Mouse (Mus musculus) forebrain, embryonic 16.5 days (tissue): Measurements from ENCODE around the gene Fam198a. TPM values are rescaled to one million over a fixed set of nuclear protein-coding genes. Genes with fewer than 3 reads are reported as not detected.

ENCODE experiments used
- ATAC-seq: fragments of 200-750 bp; cut with Nextera tagmentation; 2 replicates; pipeline ENCODE4 v1.8.0; 2017; ENCODE audit warnings: mild to moderate bottlenecking, moderate library complexity
- H3K27ac ChIP-seq: fragments of 300-500 bp; sonication (generic); 2 replicates; pipeline ENCODE4 v1.5.1; 2014; ENCODE audit warnings: low read length, control low read depth
- H3K27me3 ChIP-seq: fragments of 300-500 bp; sonication (generic); replicated peaks from 2 replicates; pipeline ENCODE4 v1.6.1; 2014; ENCODE audit warnings: low read length; ENCODE audit not compliant: control insufficient read depth, insufficient read depth
- H3K36me3 ChIP-seq: fragments of 300-500 bp; sonication (generic); 2 replicates; pipeline ENCODE4 v1.6.1; 2014; ENCODE audit not compliant: control insufficient read depth, insufficient read depth
- H3K4me1 ChIP-seq: fragments of 300-500 bp; sonication (generic); replicated peaks from 2 replicates; pipeline ENCODE4 v1.6.1; 2014; ENCODE audit warnings: low read length; ENCODE audit not compliant: control insufficient read depth, insufficient read depth
- H3K4me2 ChIP-seq: fragments of 300-500 bp; sonication (generic); 2 replicates; pipeline ENCODE4 v1.6.1; 2014; ENCODE audit warnings: mild to moderate bottlenecking, low read length, control low read depth
- H3K4me3 ChIP-seq: fragments of 300-500 bp; sonication (generic); replicated peaks from 2 replicates; pipeline ENCODE4 v1.5.1; 2014; ENCODE audit warnings: mild to moderate bottlenecking, low read length, control low read depth
- H3K9ac ChIP-seq: fragments of 300-500 bp; sonication (generic); replicated peaks from 2 replicates; pipeline ENCODE4 v1.6.1; 2014; ENCODE audit warnings: low read depth, low read length, control low read depth
- H3K9me3 ChIP-seq: fragments of 300-500 bp; sonication (generic); 2 replicates; pipeline ENCODE4 v1.6.1; 2016; ENCODE audit warnings: low read length; ENCODE audit not compliant: control insufficient read depth
- WGBS: fragments of 180-500 bp; shearing (Covaris S2); extraction: QIAGEN DNeasy Blood & Tissue Kit; methylation state at CpG from one replicate; pipeline ENCODE4 v1.1.7; 2014; 5-methylcytosine and 5-hydroxymethylcytosine counted together
- polyA plus RNA-seq: library from polyadenylated mRNA; unstranded; fragments of >200 nt; fragmentation: Nextera tagmentation; extraction: Ambion mirVana; gene quantifications from 2 replicates; pipeline ENCODE4 v1.2.1, GENCODE M21; 2015

Fam198a gene
- polyA plus RNA-seq, 1 experiment from 2014 or later: 1.8 TPM

DNA sequence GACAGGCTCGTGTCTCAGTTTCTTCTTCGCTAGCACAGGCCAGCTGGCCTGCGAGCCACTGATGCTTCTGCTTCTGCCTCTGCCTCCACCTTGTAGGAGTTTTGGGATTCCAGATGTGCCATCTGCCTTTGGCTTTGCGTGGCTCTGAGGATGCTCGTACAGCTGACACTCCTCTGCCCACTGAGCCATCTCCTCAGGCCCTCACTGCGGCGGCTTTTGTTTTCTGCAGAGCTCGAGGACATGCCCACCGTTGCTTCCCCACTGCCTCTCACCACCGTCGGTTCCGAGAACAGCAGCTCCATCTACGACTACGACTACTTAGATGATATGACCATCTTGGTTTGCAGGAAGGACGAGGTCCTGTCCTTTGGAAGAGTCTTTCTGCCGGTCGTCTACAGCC is 42.5 kb upstream of the Fam198a start:
- H3K4me1 ChIP-seq: no peaks in the 10 kb centered on the region
- no peaks in the 10 kb centered on the region for H3K36me3 ChIP-seq
- H3K4me3 ChIP-seq: no peak overlapping the region
- ATAC-seq: no peak
- H3K27me3 ChIP-seq: no peaks in the 10 kb centered on the region
- H3K9ac ChIP-seq: no peak overlapping the region
- WGBS: 92% methylated on average over 17 of the region's 17 CpGs
- no peaks in the 10 kb centered on the region for H3K9me3 ChIP-seq
- no peak overlapping the region for H3K27ac ChIP-seq
- no peak overlapping the region for H3K4me2 ChIP-seq

- ATAC-seq: no peak
- Histone ChIP-seq H3K9ac (no peak overlapping the region), H3K4me3 (no peak overlapping the region), H3K4me1 (no peaks in the 10 kb centered on the region), H3K36me3 (no peaks in the 10 kb centered on the region), H3K4me2 (no peak overlapping the region), H3K9me3 (no peaks in the 10 kb centered on the region), H3K27me3 (no peaks in the 10 kb centered on the region), H3K27ac (no peak overlapping the region)
- 87% methylated on average over 6 of the region's 6 CpGs for WGBS
These were observed 41.2 kb upstream of the Fam198a start for GRCm38 (mm10) chr9:121909635-121910034.

DNA sequence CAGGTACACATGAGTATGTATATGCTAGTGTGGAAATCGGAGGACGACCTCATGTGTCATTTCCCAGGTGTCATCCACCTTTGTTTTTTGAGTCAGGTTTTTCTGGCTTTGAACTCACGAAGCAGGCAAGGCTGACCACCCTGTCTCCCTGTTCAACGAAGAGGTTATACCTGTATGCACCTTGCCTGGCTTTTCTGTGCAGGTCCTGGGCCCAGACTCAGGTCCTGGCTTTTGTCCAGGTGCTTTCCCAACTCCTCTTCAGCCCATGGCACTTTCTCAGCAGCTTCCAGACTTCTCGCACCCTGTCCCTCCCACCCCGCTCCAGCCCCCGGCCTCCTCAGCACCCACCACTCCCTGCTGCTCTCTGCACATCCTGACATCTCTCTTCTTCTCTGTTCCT is 39.6 kb upstream of the Fam198a start:
- Histone ChIP-seq H3K9me3 (no peaks in the 10 kb centered on the region), H3K4me1 (no peaks in the 10 kb centered on the region), H3K9ac (no peak overlapping the region), H3K27ac (no peak overlapping the region), H3K27me3 (no peaks in the 10 kb centered on the region), H3K4me3 (no peak overlapping the region), H3K4me2 (no peak overlapping the region), H3K36me3 (no peaks in the 10 kb centered on the region)
- no peak for ATAC-seq
- 91% methylated on average over 7 of the region's 7 CpGs for WGBS

GRCm38 (mm10) chr9:121912786-121913185 is 38.0 kb upstream of the Fam198a start:
- Histone ChIP-seq H3K9ac (no peak overlapping the region), H3K4me3 (no peak overlapping the region), H3K9me3 (no peaks in the 10 kb centered on the region), H3K36me3 (no peaks in the 10 kb centered on the region), H3K4me2 (no peak overlapping the region), H3K27ac (no peak overlapping the region), H3K4me1 (no peaks in the 10 kb centered on the region), H3K27me3 (no peaks in the 10 kb centered on the region)
- WGBS: 83% methylated on average over 4 of the region's 4 CpGs
- ATAC-seq: no peak

DNA sequence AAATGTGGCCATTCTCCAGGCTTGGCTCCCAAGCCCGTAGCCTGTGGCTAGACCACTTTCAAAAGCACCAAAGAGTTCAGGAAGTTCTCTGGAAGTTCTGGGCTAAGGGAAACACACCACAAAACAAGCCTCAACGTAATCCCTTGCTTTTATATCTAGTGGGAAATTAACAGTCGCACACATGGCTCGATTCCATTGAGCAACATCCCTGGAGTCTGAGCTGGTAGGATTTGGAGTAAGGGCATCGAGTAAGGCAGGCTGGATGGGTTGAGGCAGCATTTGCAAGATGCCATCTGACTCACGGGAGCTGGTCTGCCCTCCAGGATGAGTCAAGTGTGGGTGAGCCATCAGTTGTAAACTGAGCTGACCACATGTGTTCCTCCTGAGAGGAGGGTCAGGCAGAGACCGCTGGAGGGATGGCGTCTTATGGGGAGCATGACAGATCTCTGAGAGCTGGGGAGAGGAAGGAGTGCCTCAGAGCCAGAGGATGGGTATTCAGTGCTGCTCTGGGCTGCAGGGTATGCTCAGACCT is 36.5 kb upstream of the Fam198a start:
- Histone ChIP-seq H3K4me3 (no peak overlapping the region), H3K4me2 (no peak overlapping the region)
- 85% methylated on average over 8 of the region's 8 CpGs for WGBS

GRCm38 (mm10) chr9:121915056-121915455 is 35.7 kb upstream of the Fam198a start:
- Histone ChIP-seq H3K9me3 (no peaks in the 10 kb centered on the region), H3K27ac (no peak overlapping the region), H3K27me3 (no peaks in the 10 kb centered on the region), H3K9ac (no peak overlapping the region), H3K4me3 (no peak overlapping the region), H3K4me1 (no peaks in the 10 kb centered on the region), H3K4me2 (no peak overlapping the region), H3K36me3 (no peaks in the 10 kb centered on the region)
- no peak for ATAC-seq
- WGBS: 90% methylated on average over 10 of the region's 10 CpGs

More for the DNA sequence above, 36.5 kb upstream of the Fam198a start:
- no peaks in the 10 kb centered on the region for H3K4me1 ChIP-seq
- no peak overlapping the region for H3K27ac ChIP-seq
- ATAC-seq: no peak
- no peaks in the 10 kb centered on the region for H3K27me3 ChIP-seq
- no peaks in the 10 kb centered on the region for H3K36me3 ChIP-seq
- no peaks in the 10 kb centered on the region for H3K9me3 ChIP-seq
- H3K9ac ChIP-seq: no peak overlapping the region

DNA sequence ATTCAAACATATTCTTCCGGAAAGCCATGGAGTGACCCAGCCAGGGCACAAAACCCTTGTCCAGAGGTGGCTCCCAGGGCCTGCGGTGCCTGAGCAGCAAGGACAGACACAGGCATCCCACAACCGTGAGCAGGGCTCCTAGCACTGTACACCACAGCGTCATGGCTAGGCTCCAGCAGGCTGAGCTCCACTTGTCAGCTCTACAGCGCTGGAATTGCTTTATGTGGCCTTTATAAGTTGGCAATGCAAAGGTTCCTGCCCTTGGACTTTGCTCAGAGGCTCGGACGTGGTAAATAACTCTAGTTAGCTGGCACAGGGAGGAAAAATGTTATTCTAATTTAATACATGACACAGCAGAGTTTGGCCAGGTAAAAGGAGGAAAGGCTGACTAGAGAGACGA is 34.7 kb upstream of the Fam198a start, which contains the start of gene Cyp8b1:
Gene Cyp8b1, minus strand, starts transcription at position 204 of the 400 bp plus-strand sequence.
- WGBS: 80% methylated on average over 8 of the region's 8 CpGs
- Histone ChIP-seq H3K4me3 (no peak within 1 kb of the TSS), H3K27ac (no peak within 1 kb of the TSS), H3K9ac (no peak within 1 kb of the TSS), H3K36me3 (no peaks in the 10 kb centered on the region), H3K4me1 (no peaks in the 10 kb centered on the region), H3K4me2 (no peak within 1 kb of the TSS), H3K27me3 (no peaks in the 10 kb centered on the region), H3K9me3 (no peaks in the 10 kb centered on the region)
- no peak for ATAC-seq

- Histone ChIP-seq H3K4me1 (no peaks in the 10 kb centered on the region), H3K27me3 (no peaks in the 10 kb centered on the region), H3K9ac (no peak overlapping the region), H3K9me3 (no peaks in the 10 kb centered on the region), H3K27ac (no peak overlapping the region), H3K4me3 (no peak overlapping the region), H3K36me3 (no peaks in the 10 kb centered on the region), H3K4me2 (no peak overlapping the region)
- WGBS: 71% methylated on average over 10 of the region's 10 CpGs
- no peak for ATAC-seq
These were observed 31.7 kb upstream of the Fam198a start for GRCm38 (mm10) chr9:121919027-121919501.

DNA sequence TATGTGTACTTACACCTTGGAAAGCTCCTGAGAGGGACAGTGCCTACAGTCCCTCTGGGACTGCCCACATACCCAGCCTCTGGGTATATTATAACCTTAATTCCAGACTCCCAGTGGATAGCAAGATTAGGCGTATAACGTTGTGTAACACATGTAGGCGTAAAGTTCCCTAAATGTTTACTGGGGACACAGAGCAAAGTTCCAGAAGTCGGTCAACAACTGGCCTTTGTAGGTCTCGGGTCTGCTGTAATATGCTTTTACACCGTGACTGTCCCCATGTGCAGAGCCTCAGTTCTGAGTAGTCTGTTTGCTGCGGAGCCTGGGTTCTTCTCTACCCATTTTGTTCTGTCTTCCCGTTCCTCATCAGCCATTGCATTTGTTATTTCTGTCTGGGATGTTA is 27.3 kb upstream of the Fam198a start:
- H3K4me2 ChIP-seq: no peak overlapping the region
- ATAC-seq: no peak
- H3K27me3 ChIP-seq: no peaks in the 10 kb centered on the region
- 89% methylated on average over 8 of the region's 8 CpGs for WGBS
- no peak overlapping the region for H3K27ac ChIP-seq
- H3K36me3 ChIP-seq: no peaks in the 10 kb centered on the region
- H3K9ac ChIP-seq: no peak overlapping the region
- H3K4me3 ChIP-seq: no peak overlapping the region
- H3K9me3 ChIP-seq: no peaks in the 10 kb centered on the region
- H3K4me1 ChIP-seq: no peaks in the 10 kb centered on the region

DNA sequence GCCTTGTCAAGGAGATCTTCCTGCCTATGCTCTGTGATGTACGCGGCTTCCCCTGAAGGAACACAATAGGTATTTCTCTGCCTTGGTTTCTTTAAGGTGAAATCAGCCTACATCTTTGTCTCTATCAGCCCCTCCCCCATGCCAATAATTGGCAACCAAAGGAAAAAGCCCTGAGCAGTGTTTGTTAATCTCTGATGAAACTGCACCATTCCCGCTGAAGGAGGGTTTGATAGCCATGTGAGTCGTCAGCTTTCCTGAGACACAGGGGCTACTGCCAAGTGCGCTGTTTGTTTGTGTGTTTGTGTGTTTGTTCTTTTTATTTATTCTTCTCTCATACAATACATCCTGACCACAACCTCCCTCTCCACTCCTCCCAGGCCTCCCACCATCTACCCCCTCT is 26.9 kb upstream of the Fam198a start:
- Histone ChIP-seq H3K4me2 (no peak overlapping the region), H3K27me3 (no peaks in the 10 kb centered on the region), H3K9ac (no peak overlapping the region), H3K36me3 (no peaks in the 10 kb centered on the region), H3K27ac (no peak overlapping the region), H3K9me3 (no peaks in the 10 kb centered on the region), H3K4me3 (no peak overlapping the region), H3K4me1 (no peaks in the 10 kb centered on the region)
- 47% methylated on average over 5 of the region's 5 CpGs for WGBS
- ATAC-seq: no peak
